In genomic region chr16:93682156-93682688, GRCm38 (mm10) we compare ENCODE assay signal across 9 mouse cellular contexts. TPM values are rescaled to one million over a fixed set of nuclear protein-coding genes. Genes with fewer than 3 reads are reported as not detected.
A peak's percentile ranks its signal among the peaks of the same experiment; 100 is the strongest.
DNase-seq lines count a peak whose midpoint lies in the region; ATAC-seq and TF ChIP-seq lines count a peak whose summit lies in the region.
"Had no signal": no experiment of that assay in that cellular context is flagged by ENCODE, and none has a peak within 500 bp of the region (broad histone marks: within the 10 kb centered on the region; RNA-seq: fewer than 3 reads in every experiment).

No protein-coding gene starts in this region.

- H3K27ac ChIP-seq in embryonic fibroblast, embryonic 13.5 days (ENCODE audit: insufficient read depth, low read length), result no peak overlapping the region
- no peak overlapping the region for H3K27ac ChIP-seq in limb, embryonic 10.5 days
- H3K27ac ChIP-seq in olfactory bulb, adult 2 months (ENCODE audit: insufficient read depth, low read depth, low read length), result no peak overlapping the region

- no peak for DNase-seq in lung, adult 2 months
- no peak for DNase-seq in lung, postnatal 4 days
- DNase-seq in limb, embryonic 10.5 days (ENCODE audit: low spot score), result no peak
- no peak for DNase-seq in right cerebral cortex, postnatal 36 days (ENCODE audit: low spot score in 2 of 2)
- no peak for DNase-seq in right cerebral cortex, postnatal 4 days

- peaks cover 2% of the 10 kb centered on the region; the same call in 1 of the 2 replicates for H3K4me1 ChIP-seq in lung, adult 2 months (ENCODE audit: control insufficient read depth, insufficient read depth, low read length)
- H3K4me1 ChIP-seq in embryonic fibroblast, embryonic 13.5 days (ENCODE audit: control insufficient read depth, insufficient read depth, low read length), result no peaks in the 10 kb centered on the region
- peaks cover 20% of the 10 kb centered on the region for H3K4me1 ChIP-seq in limb, embryonic 10.5 days
- H3K4me1 ChIP-seq in olfactory bulb, adult 2 months (ENCODE audit: control insufficient read depth, insufficient read depth, low read length), result peaks cover 30% of the 10 kb centered on the region

- H3K9me3 ChIP-seq in limb, embryonic 10.5 days (replicated peaks), result no peaks in the 10 kb centered on the region

- no peaks in the 10 kb centered on the region for H3K36me3 ChIP-seq in limb, embryonic 10.5 days

- H3K4me3 ChIP-seq in lung, adult 2 months (replicated peaks; ENCODE audit: extremely low read depth, low read depth, low read length), result peak overlapping the region; percentile 11
- H3K4me3 ChIP-seq in embryonic fibroblast, embryonic 13.5 days (ENCODE audit: insufficient read depth, low read length), result peak overlapping the region; percentile 40; the same call in 1 of the 2 replicates
- peak overlapping the region; percentile 54 for H3K4me3 ChIP-seq in limb, embryonic 10.5 days
- H3K4me3 ChIP-seq in olfactory bulb, adult 2 months (ENCODE audit: insufficient read depth, low read depth, low read length), result 0 out of 2 replicates have a peak overlapping the region, but pooled peaks have one; percentile 52

- WGBS in lung, adult 2 months, result 25% methylated on average over 13 of the region's 13 CpGs
- 23% methylated on average over 13 of the region's 13 CpGs for WGBS in limb, embryonic 10.5 days
- WGBS in olfactory bulb, adult 2 months, result 36% methylated on average over 13 of the region's 13 CpGs

- no peak for TF ChIP-seq POLR2A in lung, adult 2 months (IDR thresholded peaks at IDR 0.05; ENCODE audit: borderline replicate concordance, extremely low read depth, low read depth, low read length)
- TF ChIP-seq POLR2A in embryonic fibroblast, embryonic 13.5 days (IDR thresholded peaks at IDR 0.05; ENCODE audit: low read depth, low read length), result no peak
- no peak for TF ChIP-seq POLR2A in olfactory bulb, adult 2 months (IDR thresholded peaks at IDR 0.05; ENCODE audit: insufficient read depth, low read depth, low read length)

- ATAC-seq in cerebellum, adult (ENCODE audit: insufficient number of reproducible peaks, low FRiP score, low TSS enrichment), result no peak

- no peak for TF ChIP-seq CTCF in lung, adult 2 months (IDR thresholded peaks at IDR 0.05; ENCODE audit: insufficient read depth, low read length)
- no peak for TF ChIP-seq CTCF in embryonic fibroblast, embryonic 13.5 days (IDR thresholded peaks at IDR 0.05; ENCODE audit: borderline replicate concordance, insufficient read depth, low read length)
- no peak for TF ChIP-seq CTCF in olfactory bulb, adult 2 months (IDR thresholded peaks at IDR 0.05; ENCODE audit: insufficient read depth, low read depth, low read length)

- peaks cover 62% of the 10 kb centered on the region for H3K27me3 ChIP-seq in limb, embryonic 10.5 days (ENCODE audit: low read depth, poor library complexity, severe bottlenecking)

RNA-seq across cellular contexts. Expression of gene Cbr3, which starts 0.8 kb away (rescaled TPM):
- polyA plus RNA-seq in lung, adult 2 months (2012; rRNA removed), result 25.7 and 31.6 TPM in 2 replicates
- polyA plus RNA-seq in embryonic fibroblast, embryonic 13.5 days (2011; ENCODE audit: insufficient read length, low read depth, missing spikeins), result 10.2 and 14.0 TPM in 2 replicates
- 0.60 and 0.93 TPM in 2 replicates for polyA plus RNA-seq in limb, embryonic 10.5 days (2016; fragmentation: Nextera tagmentation; extraction: Ambion mirVana)
- polyA plus RNA-seq in olfactory bulb, adult 2 months (2012; ENCODE audit: insufficient read depth, insufficient read length, low replicate concordance, missing spikeins), result not detected in 2 replicates

RNA-seq across cellular contexts. Expression of gene Dop1b, which starts 29.5 kb away (rescaled TPM):
- polyA plus RNA-seq in lung, adult 2 months (2012; rRNA removed), result 61.2 and 68.3 TPM in 2 replicates
- polyA plus RNA-seq in embryonic fibroblast, embryonic 13.5 days (2011; ENCODE audit: insufficient read length, low read depth, missing spikeins), result 17.4 and 20.7 TPM in 2 replicates
- polyA plus RNA-seq in limb, embryonic 10.5 days (2016; fragmentation: Nextera tagmentation; extraction: Ambion mirVana), result 3.4 and 5.3 TPM in 2 replicates
- not detected in 2 replicates for polyA plus RNA-seq in olfactory bulb, adult 2 months (2012; ENCODE audit: insufficient read depth, insufficient read length, low replicate concordance, missing spikeins)

RNA-seq across cellular contexts. Expression of gene Gm5678, which starts 54.3 kb away (rescaled TPM):
- polyA plus RNA-seq in lung, adult 2 months (2012; rRNA removed), result not detected in 2 replicates
- not detected in 2 replicates for polyA plus RNA-seq in embryonic fibroblast, embryonic 13.5 days (2011; ENCODE audit: insufficient read length, low read depth, missing spikeins)
- polyA plus RNA-seq in limb, embryonic 10.5 days (2016; fragmentation: Nextera tagmentation; extraction: Ambion mirVana), result not detected in 2 replicates
- not detected in 2 replicates for polyA plus RNA-seq in olfactory bulb, adult 2 months (2012; ENCODE audit: insufficient read depth, insufficient read length, low replicate concordance, missing spikeins)
- polyA plus RNA-seq: testis, adult 2 months had no signal
